13 mouse cellular contexts compared by ENCODE assay signal in genomic region chr5:111881517-111881916, GRCm38 (mm10).
DNase-seq lines count a peak whose midpoint lies in the region; ATAC-seq and TF ChIP-seq lines count a peak whose summit lies in the region.
"Had no signal": no experiment of that assay in that cellular context is flagged by ENCODE, and none has a peak within 500 bp of the region (broad histone marks: within the 10 kb centered on the region; RNA-seq: fewer than 3 reads in every experiment).

No protein-coding gene starts in this region.

- no peak overlapping the region for H3K9ac ChIP-seq in embryonic facial prominence, embryonic 12.5 days
- H3K9ac ChIP-seq in stomach, postnatal 0 days (ENCODE audit: low read length) = no peak overlapping the region
- H3K9ac ChIP-seq: forebrain, embryonic 15.5 days; hindbrain, embryonic 15.5 days; liver, embryonic 15.5 days had no signal

- no peak for TF ChIP-seq EP300 in stomach, postnatal 0 days (optimal IDR thresholded peaks at IDR 0.05)

- 29% methylated on average over 5 of the region's 5 CpGs for WGBS in embryonic facial prominence, embryonic 12.5 days
- 30% methylated on average over 5 of the region's 5 CpGs for WGBS in stomach, postnatal 0 days

- H3K27me3 ChIP-seq in embryonic facial prominence, embryonic 12.5 days = no peaks in the 10 kb centered on the region
- H3K27me3 ChIP-seq in stomach, postnatal 0 days (ENCODE audit: control insufficient read depth, insufficient read depth, low read length) = no peaks in the 10 kb centered on the region
- H3K27me3 ChIP-seq: forebrain, embryonic 15.5 days; liver, embryonic 15.5 days had no signal

- H3K27ac ChIP-seq in embryonic facial prominence, embryonic 12.5 days = 0 out of 2 replicates have a peak overlapping the region, but pooled peaks have one; percentile 12
- no peak overlapping the region for H3K27ac ChIP-seq in stomach, postnatal 0 days (replicated peaks)
- H3K27ac ChIP-seq: forebrain, embryonic 15.5 days; hindbrain, embryonic 15.5 days; liver, embryonic 15.5 days had no signal

- intact Hi-C loops in heart, postnatal 25 days (cut with DNase I) = no loop called here

- H3K4me1 ChIP-seq in embryonic facial prominence, embryonic 12.5 days = peaks cover 35% of the 10 kb centered on the region
- H3K4me1 ChIP-seq in stomach, postnatal 0 days (replicated peaks; ENCODE audit: control insufficient read depth, insufficient read depth) = no peaks in the 10 kb centered on the region
- H3K4me1 ChIP-seq: liver, embryonic 15.5 days had no signal

- no peaks in the 10 kb centered on the region for H3K36me3 ChIP-seq in embryonic facial prominence, embryonic 12.5 days
- no peaks in the 10 kb centered on the region for H3K36me3 ChIP-seq in stomach, postnatal 0 days (ENCODE audit: control insufficient read depth, insufficient read depth, low read length)
- H3K36me3 ChIP-seq: forebrain, embryonic 15.5 days; hindbrain, embryonic 15.5 days; liver, embryonic 15.5 days had no signal

- no peak overlapping the region for H3K4me3 ChIP-seq in embryonic facial prominence, embryonic 12.5 days
- no peak overlapping the region for H3K4me3 ChIP-seq in stomach, postnatal 0 days (ENCODE audit: low read depth, low read length)
- H3K4me3 ChIP-seq: forebrain, embryonic 15.5 days; hindbrain, embryonic 15.5 days; liver, embryonic 15.5 days had no signal

- peak; percentile 13 for DNase-seq in adrenal gland, adult 8-10 months
- DNase-seq in adrenal gland, postnatal 4 days (ENCODE audit: low spot score in 2 of 2) = no peak
- peak; percentile 96 for DNase-seq in 3T3-L1 (ENCODE audit: low read depth, low spot score)
- peak; percentile 51 for DNase-seq in heart, postnatal 25 days (ENCODE audit: low spot score)
- no peak for DNase-seq in layer of hippocampus, adult 8-10 months (ENCODE audit: low spot score in 2 of 2)
- DNase-seq in right cerebral cortex, postnatal 36 days (ENCODE audit: low spot score in 2 of 2) = no peak
- DNase-seq in stomach, postnatal 0 days (ENCODE audit: low spot score) = no peak
- DNase-seq: cerebellum, postnatal 25 days; midbrain, embryonic 14.5 days had no signal

- H3K4me2 ChIP-seq in embryonic facial prominence, embryonic 12.5 days (replicated peaks) = no peak overlapping the region
- no peak overlapping the region for H3K4me2 ChIP-seq in stomach, postnatal 0 days (replicated peaks; ENCODE audit: low read depth)
- H3K4me2 ChIP-seq: forebrain, embryonic 15.5 days; hindbrain, embryonic 15.5 days; liver, embryonic 15.5 days had no signal

- TF ChIP-seq CTCF in stomach, postnatal 0 days (IDR thresholded peaks at IDR 0.05; ENCODE audit: low read depth) = no peak

- no peak for ATAC-seq in embryonic facial prominence, embryonic 12.5 days (ENCODE audit: insufficient number of reproducible peaks, insufficient read depth, low FRiP score, low TSS enrichment)
- no peak for ATAC-seq in stomach, postnatal 0 days (ENCODE audit: low FRiP score, low TSS enrichment)
- ATAC-seq: forebrain, embryonic 15.5 days had no signal

- no peaks in the 10 kb centered on the region for H3K9me3 ChIP-seq in embryonic facial prominence, embryonic 12.5 days
- no peaks in the 10 kb centered on the region for H3K9me3 ChIP-seq in stomach, postnatal 0 days (ENCODE audit: control insufficient read depth, low read length)
- H3K9me3 ChIP-seq: forebrain, embryonic 15.5 days; hindbrain, embryonic 15.5 days; liver, embryonic 15.5 days had no signal

Comparison
In these comparisons a context has a peak if more than half of its experiments do, and no peak if none do; other contexts are left out.
1. DNase-seq: peak in adrenal gland, adult 8-10 months (single experiment), 3T3-L1 (single experiment) and heart, postnatal 25 days (single experiment); none in adrenal gland, postnatal 4 days (0 of 2), layer of hippocampus, adult 8-10 months (0 of 2), right cerebral cortex, postnatal 36 days (0 of 2) and stomach, postnatal 0 days (single experiment).